ENCODE assay signal across 25 mouse cellular contexts in genomic region chr6:140396687-140397086, GRCm38 (mm10).
"Had no signal": no experiment of that assay in that cellular context is flagged by ENCODE, and none has a peak within 500 bp of the region (broad histone marks: within the 10 kb centered on the region; RNA-seq: fewer than 3 reads in every experiment).

No protein-coding gene starts in this region.

- ATAC-seq: hindbrain, postnatal 0 days; intestine, embryonic 16.5 days had no signal

- DNase-seq: gastrocnemius, adult 2 months; gastrocnemius, postnatal 10 days; gastrocnemius, postnatal 25 days; heart, adult 18-20 months; heart, postnatal 14 days; heart, postnatal 36 days; kidney, adult 11 months; kidney, adult 2 months; kidney, adult 9 months; kidney, postnatal 14 days; kidney, postnatal 36 days; layer of hippocampus, adult 9-11 months; layer of hippocampus, postnatal 36 days; left cerebral cortex, postnatal 4 days had no signal

- H3K4me3 ChIP-seq: gastrocnemius, adult 2 months; heart, embryonic 13.5 days; heart, embryonic 15.5 days; hindbrain, embryonic 13.5 days; hindbrain, embryonic 15.5 days; kidney, embryonic 15.5 days; limb, embryonic 13.5 days; limb, embryonic 15.5 days had no signal

- H3K9me3 ChIP-seq: heart, embryonic 13.5 days; heart, embryonic 15.5 days; hindbrain, embryonic 13.5 days; hindbrain, embryonic 15.5 days; kidney, embryonic 15.5 days; limb, embryonic 13.5 days; limb, embryonic 15.5 days had no signal

- H3K27me3 ChIP-seq: heart, embryonic 13.5 days; heart, embryonic 15.5 days; hindbrain, embryonic 13.5 days; hindbrain, embryonic 15.5 days; kidney, embryonic 15.5 days; limb, embryonic 13.5 days; limb, embryonic 15.5 days had no signal

- H3K4me2 ChIP-seq: heart, embryonic 11.5 days; heart, embryonic 13.5 days; heart, embryonic 15.5 days; hindbrain, embryonic 13.5 days; hindbrain, embryonic 15.5 days; kidney, embryonic 15.5 days; limb, embryonic 13.5 days; limb, embryonic 15.5 days had no signal

- H3K36me3 ChIP-seq: heart, embryonic 13.5 days; heart, embryonic 15.5 days; hindbrain, embryonic 13.5 days; hindbrain, embryonic 15.5 days; kidney, embryonic 15.5 days; limb, embryonic 13.5 days; limb, embryonic 15.5 days had no signal

- H3K9ac ChIP-seq: heart, embryonic 13.5 days; heart, embryonic 15.5 days; hindbrain, embryonic 13.5 days; hindbrain, embryonic 15.5 days; kidney, embryonic 15.5 days; limb, embryonic 13.5 days; limb, embryonic 15.5 days had no signal

- H3K4me1 ChIP-seq: heart, embryonic 13.5 days; heart, embryonic 15.5 days; hindbrain, embryonic 13.5 days; hindbrain, embryonic 15.5 days; kidney, embryonic 15.5 days; limb, embryonic 13.5 days; limb, embryonic 15.5 days had no signal

- H3K27ac ChIP-seq: gastrocnemius, adult 2 months; heart, embryonic 13.5 days; heart, embryonic 15.5 days; hindbrain, embryonic 13.5 days; hindbrain, embryonic 15.5 days; hindbrain, postnatal 0 days; kidney, embryonic 15.5 days; kidney, postnatal 0 days; limb, embryonic 13.5 days; limb, embryonic 15.5 days had no signal
